Mouse (Mus musculus) heart, adult 2 months (tissue): ENCODE measurements around the gene Txk.

ENCODE experiments used
- CTCF ChIP-seq: fragments of 200-600 bp; IDR thresholded peaks from 2 replicates; pipeline ENCODE4 v1.8.1; 2022; ENCODE audit warnings: antibody characterized with exemption, mild to moderate bottlenecking, moderate library complexity
- EP300 ChIP-seq: fragments of 200-500 bp; IDR thresholded peaks from 2 replicates; pipeline ENCODE4 v1.6.1; 2011; ENCODE audit warnings: low read depth, low read length, control low read depth; ENCODE audit not compliant: insufficient read depth
- POLR2A ChIP-seq: fragments of 200-500 bp; IDR thresholded peaks from 2 replicates; pipeline ENCODE4 v1.6.1; 2011; ENCODE audit warnings: mild to moderate bottlenecking, low read depth, low read length, control low read depth; ENCODE audit not compliant: insufficient read depth

DNA sequence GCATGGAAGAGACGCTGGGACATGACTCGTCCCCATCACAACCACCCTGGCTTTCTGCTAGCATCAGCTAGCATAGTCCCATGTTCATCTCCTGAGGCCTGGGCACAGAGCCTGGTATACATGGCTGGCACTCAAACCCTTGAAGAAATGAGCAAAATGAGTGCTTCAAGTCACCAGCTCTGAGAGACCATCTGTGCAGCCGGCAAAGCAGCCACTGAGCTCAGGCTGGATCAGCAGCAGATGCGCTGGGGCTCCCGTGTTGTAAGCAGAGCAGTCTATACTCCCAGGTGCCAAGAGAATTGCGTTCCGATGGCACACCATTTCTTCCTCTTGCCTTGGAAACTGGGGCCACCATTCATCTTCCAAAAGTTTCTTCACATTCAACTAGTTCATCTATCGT is 3.4 kb upstream of the Txk start:
- TF ChIP-seq CTCF (no peak), POLR2A (no peak), EP300 (no peak)
